Mouse (Mus musculus): Measurements from ENCODE around the gene Gm28042.

Gm28042 gene

DNA sequence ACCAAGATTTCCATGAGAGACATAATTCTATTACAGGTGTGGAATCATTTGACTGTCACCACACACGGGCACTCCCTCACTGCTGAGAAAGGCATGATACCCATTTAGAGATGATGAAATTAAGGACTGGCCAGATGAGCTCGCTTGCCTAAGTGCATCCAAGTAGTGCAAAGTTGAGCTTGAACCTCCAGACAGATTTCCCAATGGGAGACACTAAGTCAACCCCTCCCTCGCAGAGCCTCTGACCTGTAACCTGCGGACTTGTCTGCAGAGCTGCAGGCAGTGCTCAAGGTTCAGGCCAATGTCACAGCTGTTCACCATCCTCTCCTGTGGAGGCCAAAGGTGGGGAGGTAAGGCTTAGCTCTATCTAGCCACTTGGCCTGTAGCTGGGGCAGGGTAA, 31.5 kb downstream of the Gm28042 start:
- no peak for DNase-seq (ENCODE audit: extremely low spot score, low spot score)

DNA sequence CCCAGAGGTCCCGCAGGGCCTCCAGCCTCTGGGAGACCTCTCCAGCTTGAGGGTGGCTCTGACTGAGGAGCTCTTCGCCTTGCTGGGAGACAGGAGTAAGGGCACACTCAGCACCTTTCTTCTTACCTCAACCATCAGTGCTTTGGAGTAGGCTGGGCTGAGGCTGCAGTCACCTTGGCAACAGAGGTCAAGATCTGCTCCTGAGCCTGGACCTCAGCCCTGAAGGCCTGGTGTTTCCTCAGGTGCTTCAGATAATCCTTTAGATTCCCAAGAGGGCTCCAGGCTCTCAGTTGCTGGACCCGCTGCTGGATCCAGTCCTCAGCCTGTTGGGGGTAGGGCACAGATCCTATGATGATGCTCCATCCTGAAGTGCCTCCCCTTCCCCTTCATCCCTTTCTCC, 32.2 kb downstream of the Gm28042 start:
- DNase-seq (ENCODE audit: extremely low spot score, low spot score) = no peak

DNA sequence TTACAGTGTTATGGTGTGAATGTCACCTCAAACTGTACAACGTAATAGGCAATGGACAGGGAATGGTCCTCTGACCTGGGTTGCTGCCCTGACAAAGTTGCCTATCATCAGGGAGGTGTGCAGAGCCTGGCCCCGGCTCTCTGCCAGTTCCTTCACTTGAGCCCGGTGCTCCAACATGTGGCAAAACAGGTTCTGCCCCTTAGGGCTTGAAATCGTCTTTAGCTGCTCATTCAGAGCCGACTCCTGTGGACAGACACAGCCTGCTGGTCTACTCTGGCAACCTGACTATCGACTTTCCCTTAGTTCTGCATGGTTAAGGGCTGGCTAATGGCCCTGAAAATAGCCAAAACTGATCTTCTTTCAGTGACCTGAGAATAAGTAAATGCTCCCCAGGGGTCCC, 32.9 kb downstream of the Gm28042 start:
- DNase-seq (ENCODE audit: extremely low spot score, low spot score) = no peak

DNA sequence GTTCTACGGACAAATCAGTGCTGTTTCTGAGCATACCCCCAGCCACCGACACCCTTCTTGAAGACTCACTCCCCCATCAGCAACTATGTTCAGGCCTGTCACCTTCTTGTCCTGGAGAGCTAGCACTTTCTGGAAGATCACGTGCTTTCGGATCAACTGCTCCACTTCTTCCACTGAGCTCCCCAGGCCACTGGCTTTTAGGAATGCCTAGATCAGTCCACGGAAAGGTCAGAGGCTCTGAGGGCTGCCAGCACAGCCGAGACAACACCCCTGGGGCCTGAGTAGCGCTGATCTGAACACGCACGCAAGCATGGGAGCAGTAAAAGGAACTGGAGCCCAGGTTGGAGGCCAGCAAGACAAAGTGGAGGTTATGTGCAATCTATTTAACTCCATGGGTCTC, 33.4 kb downstream of the Gm28042 start:
- no peak for DNase-seq (ENCODE audit: extremely low spot score, low spot score)

DNA sequence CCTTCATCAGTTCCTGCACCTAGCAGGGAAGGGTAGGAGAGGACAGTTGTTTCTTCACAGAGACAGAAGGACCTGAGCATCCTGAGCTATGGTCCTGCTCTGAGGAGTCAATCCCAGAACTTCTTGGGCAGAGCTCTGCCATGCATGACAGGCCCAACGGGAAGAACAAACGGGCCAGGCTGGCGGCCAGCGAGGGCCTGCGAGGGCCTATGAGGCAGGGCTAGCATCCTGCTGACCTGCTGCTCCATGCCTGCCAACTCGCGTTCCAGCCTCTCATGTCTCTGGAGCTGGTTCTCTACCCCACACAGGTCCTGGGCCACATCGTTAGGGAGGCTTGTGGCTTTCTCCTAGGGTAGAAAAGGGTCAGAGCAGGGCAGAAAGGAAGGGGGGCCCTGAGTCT, 35.0 kb downstream of the Gm28042 start:
- no peak for DNase-seq (ENCODE audit: extremely low spot score, low spot score)

DNA sequence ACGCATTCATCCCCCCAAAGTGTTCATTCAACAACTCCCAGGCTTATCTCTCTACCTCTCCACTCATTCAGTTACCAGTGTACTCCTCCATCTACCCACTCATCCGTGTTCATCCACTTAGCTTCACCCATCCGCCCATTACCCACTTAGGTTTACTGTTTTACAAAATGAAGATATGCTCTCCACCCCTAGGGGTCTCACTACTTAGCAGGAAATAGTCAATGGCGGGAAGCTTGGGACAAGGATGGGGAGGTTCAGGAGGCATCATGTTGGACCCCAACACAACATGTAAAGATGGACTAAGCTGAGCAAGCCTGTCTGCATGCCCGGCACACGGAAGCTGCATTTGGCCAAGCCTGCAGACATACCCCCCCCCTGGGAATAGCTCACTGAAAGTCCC, 37.3 kb downstream of the Gm28042 start:
- no peak for DNase-seq (ENCODE audit: extremely low spot score, low spot score)

GRCm38 (mm10) chr2:120065243-120065642, 38.0 kb downstream of the Gm28042 start:
- DNase-seq (ENCODE audit: extremely low spot score, low spot score) = no peak

DNA sequence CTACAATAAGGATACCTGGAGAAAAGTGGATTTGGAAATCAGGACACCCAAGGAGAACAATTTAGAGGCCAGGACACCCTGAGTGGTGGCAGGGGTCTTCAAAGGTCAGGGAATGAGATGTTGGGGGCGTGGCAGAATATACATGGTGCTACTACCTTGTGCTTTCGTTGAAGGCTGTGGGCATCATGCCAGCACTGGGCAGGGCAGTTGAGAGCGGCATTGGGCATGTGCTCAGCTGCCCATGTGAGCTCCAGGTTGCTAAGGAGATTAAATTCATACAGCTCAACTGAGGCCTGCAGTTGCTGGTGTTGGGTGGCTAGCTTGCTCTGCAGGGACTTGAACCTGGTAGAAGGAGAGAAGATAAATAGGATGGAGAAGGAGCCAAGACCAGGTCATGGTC, 38.9 kb downstream of the Gm28042 start:
- DNase-seq (ENCODE audit: extremely low spot score, low spot score) = no peak

DNA sequence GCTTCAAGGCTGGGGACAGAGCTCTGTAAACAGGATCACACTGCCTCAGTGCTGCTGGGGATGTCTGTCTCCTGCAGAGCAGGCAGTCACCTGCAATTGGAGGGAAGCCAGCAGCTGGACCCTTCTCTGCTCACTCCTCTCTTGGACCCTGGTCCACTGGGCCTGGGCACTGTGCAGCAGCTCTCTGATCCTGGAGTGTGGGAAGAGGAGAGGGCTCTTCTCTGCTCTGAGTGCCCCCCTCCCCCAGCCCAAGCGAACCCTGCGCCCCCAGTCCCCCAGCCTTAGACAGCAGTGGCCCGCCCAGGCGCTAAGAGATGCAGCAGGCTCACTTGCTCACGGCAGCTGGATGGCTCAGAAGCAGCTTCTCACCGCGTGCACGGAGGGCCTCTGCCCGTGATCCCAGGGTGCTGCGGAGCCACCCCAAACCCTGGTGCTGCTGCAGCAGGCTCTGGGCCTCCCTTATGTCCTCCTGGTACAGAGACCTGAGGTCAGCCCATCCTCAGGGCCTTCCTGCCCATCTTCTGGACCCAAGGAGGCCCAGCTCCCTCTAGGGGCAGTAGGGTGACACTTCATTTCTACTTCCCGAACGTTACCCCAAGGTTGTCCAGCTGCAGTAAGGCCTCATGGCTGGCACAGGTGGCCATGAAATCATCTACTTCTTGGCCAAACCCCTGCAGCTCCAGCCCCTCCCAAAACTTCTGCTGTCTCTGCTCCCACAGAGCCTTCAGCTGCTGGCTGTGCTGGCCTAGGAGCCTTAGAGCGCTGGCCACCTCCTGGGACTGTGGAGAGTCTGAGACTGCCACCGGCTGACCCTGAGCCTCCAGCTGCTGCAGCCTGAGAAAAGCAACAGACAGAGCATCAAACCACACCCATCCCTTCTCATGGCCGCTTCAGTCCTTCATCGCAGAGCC, 41.5 kb downstream of the Gm28042 start:
- DNase-seq (ENCODE audit: extremely low spot score, low spot score) = peak; percentile 45

- no peak for DNase-seq (ENCODE audit: extremely low spot score, low spot score)
Observed at GRCm38 (mm10) chr2:120069466-120069990, 42.2 kb downstream of the Gm28042 start.

DNA sequence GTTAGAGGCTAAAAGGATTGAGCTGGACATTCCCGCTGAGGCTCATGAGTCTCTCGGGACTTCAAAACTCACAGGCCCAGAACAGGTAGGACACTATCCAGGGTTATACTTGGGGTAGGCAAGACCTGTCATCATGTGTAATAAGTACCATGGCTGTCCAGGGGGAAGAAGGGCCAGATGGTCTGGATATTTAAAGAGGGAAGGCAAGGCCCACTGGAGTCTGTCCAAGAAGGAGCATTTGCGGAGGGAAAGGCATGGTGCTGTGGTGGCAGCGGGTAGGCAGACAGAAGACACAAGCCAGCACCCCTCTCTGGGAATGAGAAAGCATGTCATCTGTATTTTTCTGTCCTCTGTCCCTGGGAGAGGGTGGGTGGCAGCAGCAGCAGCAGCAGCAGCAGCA, 46.8 kb downstream of the Gm28042 start:
- DNase-seq (ENCODE audit: extremely low spot score, low spot score) = no peak

DNA sequence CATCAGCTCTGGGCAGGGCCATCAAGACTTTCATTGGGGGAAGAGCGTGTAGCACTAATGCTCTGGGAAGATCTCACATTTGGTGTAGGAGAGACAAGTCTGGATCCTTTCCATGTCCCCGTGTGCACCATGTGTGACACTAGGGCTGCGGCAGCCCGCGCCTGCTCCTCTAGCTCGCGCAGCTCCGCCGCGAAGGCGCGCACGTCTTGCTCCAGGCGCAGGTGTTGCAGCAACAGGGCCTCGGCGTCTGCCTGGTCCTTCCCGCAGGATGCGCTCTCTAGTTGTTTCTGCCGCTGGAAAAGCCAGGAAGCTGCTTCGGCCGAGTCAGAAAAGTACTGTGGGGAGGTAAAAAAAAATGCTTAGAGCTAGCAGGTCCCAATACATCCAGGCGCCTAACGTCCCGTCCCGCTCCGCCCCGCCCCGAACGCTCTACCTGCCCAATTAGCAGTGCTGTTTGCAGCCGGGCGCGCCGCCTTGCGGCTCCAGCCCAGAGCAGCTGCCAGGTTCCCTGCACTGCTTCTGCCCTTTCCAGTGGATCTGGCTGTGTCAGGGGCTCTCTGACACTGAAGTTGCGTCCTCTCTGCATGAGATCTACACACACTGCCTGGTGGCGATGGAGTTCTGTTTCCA, 48.9 kb downstream of the Gm28042 start:
- DNase-seq (ENCODE audit: extremely low spot score, low spot score) = peak; percentile 61

DNA sequence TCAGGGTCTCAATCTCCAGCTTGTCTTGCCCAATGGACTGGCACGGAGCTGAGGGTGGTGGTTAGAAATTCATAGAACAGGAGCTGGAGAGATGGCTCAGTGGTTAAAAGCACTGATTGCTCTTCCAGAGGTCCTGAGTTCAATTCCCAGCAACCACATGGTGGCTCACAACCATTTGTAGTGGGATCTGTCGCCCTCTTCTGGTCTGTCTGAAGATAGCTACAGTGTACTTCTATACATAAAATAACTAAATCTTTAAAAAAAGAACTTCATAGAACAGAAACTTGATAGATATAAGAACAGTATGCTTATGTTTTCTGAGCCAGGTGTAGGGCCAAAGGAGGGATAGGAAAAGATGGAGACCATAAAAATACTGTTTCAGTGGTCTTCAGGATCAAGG, 55.1 kb downstream of the Gm28042 start:
- DNase-seq (ENCODE audit: extremely low spot score, low spot score) = no peak

- DNase-seq (ENCODE audit: extremely low spot score, low spot score) = no peak
Observed at GRCm38 (mm10) chr2:120084593-120085361, 57.5 kb downstream of the Gm28042 start.

GRCm38 (mm10) chr2:120086038-120086437, 58.7 kb downstream of the Gm28042 start:
- no peak for DNase-seq (ENCODE audit: extremely low spot score, low spot score)

- DNase-seq (ENCODE audit: extremely low spot score, low spot score) = no peak
Observed at GRCm38 (mm10) chr2:120087391-120087790, 60.1 kb downstream of the Gm28042 start.

GRCm38 (mm10) chr2:120087897-120088296, 60.6 kb downstream of the Gm28042 start:
- no peak for DNase-seq (ENCODE audit: extremely low spot score, low spot score)

- no peak for DNase-seq (ENCODE audit: extremely low spot score, low spot score)
Observed at GRCm38 (mm10) chr2:120090979-120091378, 63.7 kb downstream of the Gm28042 start.

All from neural tube, embryonic 10.5 days (tissue).